Mouse (Mus musculus) liver, embryonic 14.5 days (tissue): ENCODE results near the gene Tcte1. TPM values are rescaled to one million over a fixed set of nuclear protein-coding genes. Genes with fewer than 3 reads are reported as not detected.

Experiments
- ATAC-seq: fragments of 200-750 bp; cut with Nextera tagmentation; 2 replicates; pipeline ENCODE4 v1.8.0; 2017; ENCODE audit warnings: moderate number of reproducible peaks, mild to moderate bottlenecking, moderate library complexity; ENCODE audit not compliant: insufficient read depth
- DNase-seq, 3 experiments: peaks; one replicate each; pipeline ENCODE4 v3.0.0-alpha.2; 2012 to 2013; ENCODE audit warnings: low read depth in 3 of 3, low spot score in 3 of 3
- H3K27ac ChIP-seq: fragments of 300-500 bp; sonication (generic); 2 replicates; pipeline ENCODE4 v1.5.1; 2014; ENCODE audit warnings: moderate library complexity, mild to moderate bottlenecking, control low read depth, inconsistent platforms
- H3K27me3 ChIP-seq: fragments of 300-500 bp; sonication (generic); 2 replicates; pipeline ENCODE4 v1.6.1; 2014; ENCODE audit warnings: mild to moderate bottlenecking, low read length, moderate library complexity; ENCODE audit not compliant: control insufficient read depth, insufficient read depth
- H3K36me3 ChIP-seq: fragments of 300-500 bp; sonication (generic); replicated peaks from 2 replicates; pipeline ENCODE4 v1.6.1; 2014; ENCODE audit warnings: low read depth; ENCODE audit not compliant: control insufficient read depth, insufficient read depth
- H3K4me1 ChIP-seq, 2 experiments: fragments of 200-500 bp in 1 of 2; fragments of 300-500 bp in 1 of 2; sonication (generic) in 1 of 2; replicated peaks; 2 replicates each; pipeline ENCODE4 v1.6.1; 2012 to 2014; ENCODE audit warnings: antibody characterized with exemption in 1 of 2, inconsistent platforms in 1 of 2, low read length in 1 of 2; ENCODE audit not compliant: control insufficient read depth in 2 of 2, insufficient read depth in 2 of 2
- H3K4me2 ChIP-seq: fragments of 300-500 bp; sonication (generic); 2 replicates; pipeline ENCODE4 v1.6.1; 2014; ENCODE audit warnings: low read depth, mild to moderate bottlenecking, control low read depth, moderate library complexity
- H3K4me3 ChIP-seq, 2 experiments: fragments of 200-500 bp in 1 of 2; fragments of 300-500 bp in 1 of 2; sonication (generic) in 1 of 2; 2 replicates each; pipeline ENCODE4 v1.5.1; 2012 to 2014; ENCODE audit warnings: low read depth in 2 of 2, low read length in 2 of 2, mild to moderate bottlenecking in 2 of 2, control low read depth in 1 of 2, inconsistent platforms in 1 of 2, moderate library complexity in 1 of 2; ENCODE audit not compliant: insufficient read depth in 1 of 2
- H3K9ac ChIP-seq: fragments of 300-500 bp; sonication (generic); replicated peaks from 2 replicates; pipeline ENCODE4 v1.6.1; 2014; ENCODE audit warnings: mild to moderate bottlenecking, control low read depth, moderate library complexity
- H3K9me3 ChIP-seq: fragments of 300-500 bp; sonication (generic); 2 replicates; pipeline ENCODE4 v1.6.1; 2016; ENCODE audit warnings: low read length, mixed read lengths; ENCODE audit not compliant: control insufficient read depth
- CTCF ChIP-seq: IDR thresholded peaks from 2 replicates; pipeline ENCODE4 v1.5.1; 2016; ENCODE audit warnings: antibody characterized with exemption, low read depth, control low read depth
- EP300 ChIP-seq: IDR thresholded peaks from 2 replicates; pipeline ENCODE4 v1.6.1; 2016; ENCODE audit warnings: antibody characterized with exemption, low read depth
- WGBS: fragments of 180-500 bp; shearing (Covaris S2); extraction: QIAGEN DNeasy Blood & Tissue Kit; methylation state at CpG from one replicate; pipeline ENCODE4 v1.1.7; 2014; ENCODE audit not compliant: insufficient replicate concordance; 5-methylcytosine and 5-hydroxymethylcytosine counted together
- polyA plus RNA-seq, 2 experiments: library from polyadenylated mRNA; depleted of rRNA in 1 of 2; stranded (reverse) in 1 of 2; unstranded in 1 of 2; fragments of >200 nt; fragmentation: Nextera tagmentation in 1 of 2; extraction: Ambion mirVana in 1 of 2; gene quantifications; 2 replicates each; pipeline versions ENCODE4 v1.2.1 to v1.2.3; 2012 to 2014

Tcte1 gene
- polyA plus RNA-seq, 2 experiments, result not detected

- ATAC-seq (no peak), DNase-seq (no peak)
- no peak overlapping the region for H3K4me3 ChIP-seq
- no peaks in the 10 kb centered on the region for H3K9me3 ChIP-seq
- no peak for TF ChIP-seq EP300
- no peak for TF ChIP-seq CTCF
- no peak overlapping the region for H3K9ac ChIP-seq
- peaks cover 3% of the 10 kb centered on the region in 2 experiments; a peak in 3 of 4 replicates for H3K4me1 ChIP-seq
- no peaks in the 10 kb centered on the region for H3K27me3 ChIP-seq
- no peak overlapping the region for H3K27ac ChIP-seq
- no peaks in the 10 kb centered on the region for H3K36me3 ChIP-seq
- no peak overlapping the region for H3K4me2 ChIP-seq
- WGBS, result 33% methylated on average over 4 of the region's 4 CpGs
These were observed 20.9 kb upstream of the Tcte1 start for GRCm38 (mm10) chr17:45502324-45502723.

- ATAC-seq (no peak), DNase-seq (no peak)
- H3K4me1 ChIP-seq, result peaks cover 4% of the 10 kb centered on the region in 2 experiments; a peak in 3 of 4 replicates
- no peaks in the 10 kb centered on the region for H3K27me3 ChIP-seq
- no peak overlapping the region for H3K4me2 ChIP-seq
- H3K9me3 ChIP-seq, result no peaks in the 10 kb centered on the region
- no peak overlapping the region for H3K9ac ChIP-seq
- no peak overlapping the region for H3K4me3 ChIP-seq
- H3K36me3 ChIP-seq, result no peaks in the 10 kb centered on the region
- WGBS, result 2% methylated on average over 5 of the region's 5 CpGs
- H3K27ac ChIP-seq, result no peak overlapping the region
- TF ChIP-seq CTCF (no peak), EP300 (no peak)
These were observed 19.8 kb upstream of the Tcte1 start for GRCm38 (mm10) chr17:45503301-45503973.

DNA sequence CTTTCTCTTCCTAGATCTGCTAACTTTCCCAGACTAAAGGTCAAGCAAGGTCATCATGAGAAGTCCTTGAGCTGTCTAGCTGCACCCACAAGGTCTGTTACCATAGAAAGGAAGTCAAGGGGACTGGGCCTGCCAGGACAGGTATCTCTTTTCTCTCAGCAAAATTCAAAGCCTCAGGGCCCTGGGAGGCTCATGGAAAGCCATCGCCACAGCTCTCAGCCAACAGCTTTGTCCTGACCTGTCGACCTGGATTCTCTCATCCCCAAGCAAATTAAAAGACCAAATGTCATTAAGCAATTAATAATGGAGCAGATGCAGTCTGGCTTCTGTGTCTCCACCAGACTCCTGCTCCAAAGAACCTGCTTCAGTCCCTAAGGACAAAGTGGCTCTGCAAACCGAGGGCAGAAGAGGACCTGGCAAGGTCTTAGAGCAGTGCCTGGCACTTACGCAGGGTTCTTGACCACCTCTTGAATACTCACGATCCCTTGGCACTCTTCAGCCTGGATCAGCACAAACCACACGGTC lies 17.2 kb upstream of the Tcte1 start:
- Histone ChIP-seq H3K9ac (no peak overlapping the region), H3K4me2 (no peak overlapping the region), H3K4me1 (peaks cover 4% of the 10 kb centered on the region in 2 experiments; a peak in 3 of 4 replicates), H3K9me3 (no peaks in the 10 kb centered on the region), H3K36me3 (no peaks in the 10 kb centered on the region), H3K27ac (no peak overlapping the region), H3K27me3 (no peaks in the 10 kb centered on the region), H3K4me3 (no peak overlapping the region)
- TF ChIP-seq EP300, result no peak
- TF ChIP-seq CTCF, result no peak
- 64% methylated on average over 6 of the region's 6 CpGs for WGBS
- DNase-seq (no peak), ATAC-seq (no peak)

DNA sequence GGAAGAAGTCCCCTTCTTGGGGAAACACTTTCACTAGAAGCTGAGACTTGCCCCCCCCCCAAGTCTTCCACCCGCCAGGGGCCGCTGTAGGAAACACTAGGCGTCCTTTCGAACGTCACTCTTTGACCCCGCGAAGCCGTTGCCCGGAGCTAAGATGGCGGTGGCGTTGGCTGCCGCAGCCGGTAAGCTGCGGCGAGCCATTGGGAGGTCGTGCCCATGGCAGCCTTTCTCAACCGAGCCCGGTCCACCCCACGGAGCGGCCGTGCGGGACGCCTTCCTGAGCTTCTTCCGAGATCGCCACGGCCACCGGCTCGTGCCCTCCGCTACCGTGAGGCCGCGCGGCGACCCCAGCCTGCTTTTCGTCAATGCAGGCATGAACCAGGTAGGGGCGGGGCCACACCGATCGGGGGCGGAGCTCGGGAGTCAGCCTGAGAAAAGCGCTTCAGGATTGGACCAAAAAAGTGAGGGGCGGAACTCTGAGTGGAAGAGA lies 16.5 kb upstream of the Tcte1 start, which contains the start of gene Aars2:
TSS of gene Aars2 (plus strand) at position 142 of the 490 bp plus-strand sequence.
- H3K4me2 ChIP-seq, result peak within 1 kb of the TSS; percentile 59
- DNase-seq (peak; percentile 80 to 83 (median 81)), ATAC-seq (peak; percentile 92)
- under 1% methylated on average over 42 of the region's 42 CpGs for WGBS
- H3K9ac ChIP-seq, result peak within 1 kb of the TSS; percentile 70
- H3K27ac ChIP-seq, result no peak within 1 kb of the TSS
- TF ChIP-seq CTCF (peak; percentile 92), EP300 (peak; percentile 47; the same call in 1 of the 2 replicates)
- no peaks in the 10 kb centered on the region for H3K27me3 ChIP-seq
- H3K36me3 ChIP-seq, result no peaks in the 10 kb centered on the region
- no peaks in the 10 kb centered on the region for H3K9me3 ChIP-seq
- peak within 1 kb of the TSS; percentile 72 to 88 for H3K4me3 ChIP-seq
- peaks cover 4% of the 10 kb centered on the region in 2 experiments; a peak in 3 of 4 replicates for H3K4me1 ChIP-seq

- Histone ChIP-seq H3K27me3 (no peaks in the 10 kb centered on the region), H3K4me1 (peaks cover 2 to 4% of the 10 kb centered on the region in 2 experiments; a peak in 1 of 4 replicates), H3K27ac (no peak overlapping the region), H3K4me2 (no peak overlapping the region), H3K9me3 (no peaks in the 10 kb centered on the region), H3K9ac (no peak overlapping the region), H3K4me3 (no peak overlapping the region), H3K36me3 (no peaks in the 10 kb centered on the region)
- TF ChIP-seq CTCF (no peak), EP300 (no peak)
- ATAC-seq (no peak), DNase-seq (no peak)
- WGBS, result 73% methylated on average over 4 of the region's 4 CpGs
These were observed 12.4 kb upstream of the Tcte1 start for GRCm38 (mm10) chr17:45510871-45511270.
